Mouse (Mus musculus) urinary bladder, postnatal 25 days (tissue): ENCODE results near the gene Rac2.
A peak's percentile ranks its signal among the peaks of the same experiment; 100 is the strongest.

Source experiments
- DNase-seq: peaks from one replicate; pipeline ENCODE4 v3.0.0; 2022; ENCODE audit warnings: low spot score

Gene Rac2

GRCm38 (mm10) chr15:78588900-78589299 is 16.3 kb upstream of the Rac2 start:
- no peak for DNase-seq

DNA sequence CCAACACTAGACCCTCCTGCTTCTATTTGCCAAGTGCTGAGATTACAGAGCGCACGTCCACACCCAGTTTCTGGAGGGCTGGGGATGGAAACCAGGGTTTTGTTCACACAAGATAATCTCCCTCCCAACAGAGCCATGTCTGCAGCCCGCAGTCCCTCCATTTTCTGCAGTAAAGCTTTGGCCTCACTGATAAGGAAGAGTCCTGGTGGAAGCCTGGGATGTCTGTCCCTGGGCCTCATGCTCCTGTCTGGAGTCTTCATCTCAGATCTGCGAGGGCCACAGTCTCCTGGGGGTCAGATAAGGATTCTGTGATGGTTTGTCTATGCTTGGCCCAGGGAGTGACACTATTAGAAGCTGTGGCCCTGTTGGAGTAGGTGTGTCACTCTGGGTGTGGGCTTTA is 15.5 kb upstream of the Rac2 start:
- no peak for DNase-seq

DNA sequence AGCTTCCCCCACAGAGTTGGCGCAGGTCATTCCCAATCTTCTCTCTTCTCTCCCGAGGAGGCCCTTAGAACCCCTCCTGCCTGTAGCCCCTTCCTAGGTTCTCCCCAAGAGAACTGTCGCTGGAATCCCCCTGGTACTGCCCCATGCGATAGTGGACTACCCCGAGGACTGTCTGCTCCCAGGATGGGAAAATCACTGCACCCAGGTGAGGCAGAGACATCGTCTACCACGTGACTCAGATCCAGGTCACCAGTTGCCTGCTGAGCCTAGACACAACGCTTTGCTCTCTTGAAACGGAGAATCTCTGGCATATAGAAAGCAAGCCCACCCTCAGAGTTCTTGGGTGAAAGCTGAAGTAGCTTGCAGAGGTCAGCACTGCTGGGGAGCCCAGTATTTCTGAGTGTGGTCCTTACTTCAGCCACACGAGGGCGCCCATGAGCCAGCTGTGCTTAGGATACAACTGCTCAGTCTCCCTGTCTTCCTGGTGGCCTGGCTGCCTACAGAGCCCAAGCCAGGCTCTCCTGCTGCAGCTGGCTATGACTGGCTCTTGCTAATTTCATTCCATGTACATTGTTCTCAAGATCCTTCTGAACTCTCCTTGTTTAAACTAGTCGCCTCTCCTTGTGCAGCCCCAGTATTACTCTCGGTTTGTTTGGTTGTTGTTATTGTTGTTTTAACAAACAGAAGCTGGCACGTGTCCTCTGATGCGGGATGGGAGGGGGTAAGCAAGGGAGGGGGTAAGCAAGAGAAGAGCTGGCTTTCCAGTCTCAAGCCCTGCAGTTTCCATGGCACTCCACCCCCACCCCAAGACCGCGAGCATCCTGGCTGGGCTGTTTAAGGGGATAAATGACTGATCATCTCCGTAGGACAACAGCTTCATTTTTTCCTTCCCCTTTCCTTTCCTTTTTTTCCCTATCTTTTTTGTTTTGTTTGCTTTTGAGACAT is 14.7 kb upstream of the Rac2 start:
- DNase-seq = peak; percentile 82

DNA sequence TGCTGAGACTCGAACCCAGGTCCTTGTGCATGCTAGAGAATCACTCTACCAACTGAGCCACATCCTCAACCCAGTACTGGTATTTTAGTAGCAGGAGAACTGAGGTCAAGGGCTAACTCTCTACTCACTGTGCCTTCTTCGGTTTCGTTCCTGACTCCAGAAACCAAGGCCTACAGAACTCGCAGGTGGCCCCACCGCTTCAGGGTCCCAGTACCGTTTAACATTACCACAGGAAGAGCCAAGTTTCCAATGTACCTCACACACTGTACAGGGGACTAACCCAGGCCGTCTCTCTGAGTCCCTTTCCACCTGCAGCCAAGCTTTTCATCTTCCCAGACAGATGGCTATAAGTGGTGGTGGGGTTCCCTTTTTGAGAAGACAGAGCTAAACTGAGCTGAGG is 12.8 kb upstream of the Rac2 start:
- no peak for DNase-seq

GRCm38 (mm10) chr15:78583352-78583751 is 10.8 kb upstream of the Rac2 start:
- DNase-seq = no peak

DNA sequence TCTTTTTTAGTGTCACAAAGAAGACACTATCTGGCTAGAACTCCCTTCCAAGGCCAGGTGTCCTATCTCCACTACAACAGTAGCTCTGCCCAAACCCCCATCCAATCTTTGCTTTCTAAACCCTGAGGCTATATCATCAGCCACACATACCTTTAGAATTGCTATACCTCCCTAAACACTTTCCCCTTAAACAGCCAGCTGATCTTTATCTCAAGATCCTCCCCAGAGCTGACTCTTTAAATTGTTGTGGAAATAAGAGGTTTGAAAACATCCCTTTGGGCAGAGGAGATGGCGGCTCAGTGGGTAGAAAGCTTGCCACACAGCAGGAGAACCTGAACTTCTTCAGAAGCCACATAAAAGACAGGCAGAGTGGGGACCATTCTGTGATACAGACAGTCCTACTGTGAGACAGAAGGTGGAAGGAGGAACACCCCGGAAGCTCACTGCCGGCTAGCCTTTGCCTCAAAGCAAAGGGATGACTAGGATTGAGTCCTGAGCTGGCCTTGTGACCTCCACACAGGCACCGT is 3.8 kb upstream of the Rac2 start:
- DNase-seq = no peak

- no peak for DNase-seq
Measured at GRCm38 (mm10) chr15:78572270-78572600, 348 bp downstream of the Rac2 start.

DNA sequence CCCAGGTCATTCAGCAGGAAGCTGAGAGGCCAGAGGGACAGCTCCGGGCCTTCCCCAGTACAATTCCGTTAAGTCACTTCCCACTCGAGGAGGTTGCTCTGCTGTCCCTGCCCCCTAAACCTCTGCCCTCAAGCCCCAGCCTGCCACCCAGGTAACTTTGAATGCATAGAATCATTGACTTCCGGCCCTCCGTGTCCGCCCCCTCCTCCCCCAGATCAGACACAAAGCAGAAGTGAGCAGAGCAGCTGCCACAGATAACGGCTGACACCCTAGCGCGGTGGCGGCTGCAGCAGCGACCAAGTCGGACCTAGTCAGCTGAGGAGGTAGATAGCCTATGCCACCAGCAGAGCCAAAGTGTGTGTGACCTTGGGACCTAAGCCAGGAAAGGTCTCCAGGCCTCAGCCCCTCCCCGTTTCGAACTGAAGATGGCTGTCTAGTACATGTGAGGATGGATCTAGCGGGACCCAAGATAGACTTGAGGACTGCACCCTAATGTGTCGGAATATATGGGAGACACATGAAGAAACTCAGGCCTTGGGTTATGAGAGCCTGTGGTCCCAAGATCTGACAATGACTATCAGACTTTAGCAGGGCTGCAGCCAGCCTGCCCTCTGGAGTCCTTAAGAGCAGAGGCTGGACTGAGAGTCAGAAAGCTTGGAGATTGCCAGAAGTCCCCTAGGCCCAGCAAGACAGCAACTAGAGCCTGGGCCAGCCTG is 871 bp downstream of the Rac2 start:
- DNase-seq = no peak

DNA sequence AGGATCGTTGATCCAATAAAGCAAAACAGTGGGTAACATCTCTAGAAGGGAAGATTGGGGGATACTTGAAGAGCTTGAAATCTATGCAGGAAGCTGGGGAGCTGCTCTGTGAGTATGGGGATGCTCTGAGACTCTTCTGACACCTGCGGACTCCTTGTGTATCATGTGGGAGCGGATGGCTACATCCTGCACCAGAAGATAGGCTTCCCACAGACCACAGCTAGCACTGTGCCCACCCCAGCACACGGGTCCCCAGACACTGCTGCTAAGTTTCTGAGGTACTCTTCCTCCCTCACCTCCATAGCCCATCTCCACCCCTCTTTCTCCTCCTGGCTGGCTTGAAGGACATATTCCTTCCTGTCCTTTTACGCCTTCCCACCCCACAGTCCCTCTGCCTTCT is 2.4 kb downstream of the Rac2 start:
- no peak for DNase-seq

GRCm38 (mm10) chr15:78567608-78568120 is 4.9 kb downstream of the Rac2 start:
- DNase-seq = no peak

DNA sequence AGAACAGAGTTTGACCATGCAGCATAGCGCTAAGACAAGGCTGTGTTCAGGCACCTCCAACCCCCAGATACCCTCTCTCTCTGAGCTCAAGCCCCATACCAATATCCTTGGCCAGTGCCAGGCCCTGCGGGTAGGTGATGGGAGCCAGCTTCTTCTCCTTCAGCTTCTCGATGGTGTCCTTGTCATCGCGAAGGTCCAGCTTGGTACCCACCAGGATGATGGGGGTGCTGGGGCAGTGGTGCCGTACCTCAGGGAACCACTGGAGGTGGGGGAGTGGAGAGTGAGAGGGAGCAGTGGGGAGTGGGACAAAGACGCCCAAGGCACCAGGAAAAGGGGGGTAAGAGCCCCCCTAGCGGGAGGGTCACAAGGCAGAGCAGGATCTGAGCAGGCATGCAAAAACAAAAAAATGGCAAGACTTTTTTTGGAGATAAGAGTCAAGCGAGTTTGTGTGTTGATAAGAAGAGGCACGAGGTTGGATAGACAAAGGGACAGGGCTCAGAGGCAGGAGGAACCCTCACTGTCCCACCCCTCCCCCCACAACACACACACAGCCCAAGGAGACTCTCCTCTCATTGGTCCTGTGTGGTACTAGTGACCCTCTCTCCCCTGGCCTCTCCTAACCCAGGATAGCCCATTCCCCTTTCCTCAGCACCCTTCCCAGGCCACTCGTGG is 7.7 kb downstream of the Rac2 start:
- no peak for DNase-seq

DNA sequence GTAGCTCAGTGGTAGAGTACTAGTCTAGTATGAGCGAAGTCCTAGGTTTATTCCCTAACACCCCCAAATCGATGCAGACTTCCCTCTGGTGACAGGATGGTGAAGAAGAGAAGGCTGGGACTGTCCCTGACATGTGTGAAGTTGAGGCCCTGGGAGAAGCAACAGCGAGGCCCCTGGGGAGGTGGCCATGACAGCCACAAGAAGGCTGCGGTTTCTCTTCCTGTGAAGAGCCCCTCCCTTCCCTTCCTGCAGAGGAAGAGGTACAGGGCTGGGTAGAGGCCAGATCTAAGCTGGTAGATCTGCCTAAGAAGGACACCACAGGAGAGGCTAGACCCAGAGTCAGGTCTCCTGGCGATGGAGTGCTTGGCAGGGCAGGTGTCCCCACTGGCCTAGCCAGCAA is 8.6 kb downstream of the Rac2 start:
- DNase-seq = no peak

DNA sequence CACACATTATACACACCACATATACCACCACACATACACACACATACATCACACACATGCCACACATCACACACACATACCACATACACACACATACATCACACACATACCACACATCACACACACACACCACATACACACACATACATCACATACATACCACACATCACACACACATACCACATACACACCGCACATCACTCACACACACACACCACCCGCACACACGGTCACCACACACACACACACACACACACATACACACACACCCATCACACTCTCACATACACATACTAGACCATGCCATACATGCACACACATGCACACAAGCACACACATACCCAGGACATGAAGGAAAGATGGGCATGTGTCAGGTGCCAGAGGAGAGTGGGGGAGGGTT is 9.2 kb downstream of the Rac2 start:
- no peak for DNase-seq

- DNase-seq = no peak
Measured at GRCm38 (mm10) chr15:78559141-78559979, 13.2 kb downstream of the Rac2 start.

DNA sequence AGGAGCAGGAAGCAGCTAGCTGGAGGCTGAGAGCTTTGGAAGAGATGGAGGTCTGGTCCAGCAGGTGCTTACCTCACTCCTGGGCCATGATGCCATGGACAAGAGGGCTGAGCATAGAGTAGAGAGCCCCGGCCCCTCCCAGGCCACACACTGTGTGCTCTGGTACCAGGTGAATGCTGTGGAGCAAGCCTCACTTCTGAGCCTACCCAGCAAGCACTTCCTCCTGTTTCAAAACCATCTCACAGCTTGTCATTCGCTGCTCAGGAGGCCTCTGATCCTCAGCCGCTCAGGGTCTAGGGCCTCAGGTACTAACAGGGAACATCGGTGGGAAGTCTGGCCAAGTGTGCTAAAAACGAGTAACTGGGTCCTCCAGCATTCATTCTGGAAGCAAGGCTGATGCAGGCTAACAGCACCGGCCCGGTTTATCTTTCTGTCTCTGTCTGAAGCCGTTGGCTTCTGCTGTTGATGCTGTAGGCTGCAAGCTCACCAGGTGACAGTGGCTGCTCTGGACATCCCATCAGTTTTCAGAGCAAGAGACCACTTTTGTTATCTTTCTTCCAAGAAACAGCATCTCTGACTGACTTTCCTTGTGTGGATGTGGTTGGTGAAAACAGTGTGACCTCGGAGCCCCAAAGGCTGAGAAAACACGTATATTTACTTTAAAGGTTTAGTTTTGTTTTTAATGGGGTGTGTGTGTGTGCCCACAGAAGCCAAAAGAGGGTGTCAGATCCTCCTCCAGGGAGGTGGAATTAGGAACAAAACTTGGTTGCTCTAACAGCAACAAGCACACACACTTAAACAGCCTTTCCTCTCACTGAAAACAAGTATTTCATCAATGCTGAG is 14.7 kb downstream of the Rac2 start:
- DNase-seq = no peak

- no peak for DNase-seq
Measured at GRCm38 (mm10) chr15:78554545-78555313, 17.9 kb downstream of the Rac2 start.

DNA sequence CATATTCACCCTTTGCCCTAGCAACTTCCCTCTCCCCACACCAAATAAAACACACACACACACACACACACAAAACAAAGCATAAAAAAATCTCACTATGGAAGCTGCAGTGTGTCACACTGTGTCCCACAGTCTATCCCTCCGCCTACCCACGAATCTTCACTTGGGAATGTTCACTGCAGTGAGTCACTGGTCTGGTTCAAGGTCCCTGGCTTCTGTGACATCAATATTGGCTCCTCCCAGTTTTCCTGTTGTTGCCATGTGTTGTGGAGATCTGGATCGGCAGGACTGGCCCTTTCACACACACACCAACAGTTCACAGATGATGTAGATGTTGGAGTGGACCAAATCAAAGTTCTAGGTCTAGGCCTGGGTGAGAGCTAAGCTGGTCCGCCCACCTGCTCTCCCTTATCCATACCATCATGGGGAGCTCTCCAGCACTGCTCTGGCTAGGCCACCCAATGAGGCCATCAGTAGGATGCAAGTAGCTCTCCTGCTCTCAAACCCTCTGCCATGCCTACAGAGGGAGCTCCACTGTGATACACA is 23.3 kb downstream of the Rac2 start:
- no peak for DNase-seq

DNA sequence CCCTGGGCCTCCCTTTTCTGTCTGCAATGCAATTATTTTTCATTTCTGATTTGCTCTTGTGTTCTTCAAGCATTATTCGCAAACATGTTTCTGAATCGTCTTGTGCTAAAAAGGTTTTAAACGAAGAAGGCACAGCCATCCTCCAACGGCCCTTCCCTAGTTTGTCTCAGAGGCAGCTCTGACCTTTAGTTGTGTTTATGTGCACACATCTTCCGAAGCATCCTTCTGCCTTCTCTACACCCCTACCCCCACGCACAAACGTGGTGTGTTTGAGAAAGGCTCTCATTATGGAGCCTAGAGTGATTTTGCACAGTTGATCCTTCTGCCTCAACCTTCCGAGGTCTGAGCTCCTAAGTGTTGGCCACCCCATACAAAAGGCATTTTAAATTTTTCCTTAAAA is 23.9 kb downstream of the Rac2 start:
- DNase-seq = no peak

GRCm38 (mm10) chr15:78548336-78548665 is 24.3 kb downstream of the Rac2 start:
- DNase-seq = no peak
